Mouse (Mus musculus): ENCODE results near the gene Hdac10.

Hdac10 gene

GRCm38 (mm10) chr15:89128382-89129350 is at the start of gene Hdac10:
Gene Hdac10, minus strand, starts transcription at chr15:89128700.
- DNase-seq (ENCODE audit: low spot score) = peak; percentile 81

DNA sequence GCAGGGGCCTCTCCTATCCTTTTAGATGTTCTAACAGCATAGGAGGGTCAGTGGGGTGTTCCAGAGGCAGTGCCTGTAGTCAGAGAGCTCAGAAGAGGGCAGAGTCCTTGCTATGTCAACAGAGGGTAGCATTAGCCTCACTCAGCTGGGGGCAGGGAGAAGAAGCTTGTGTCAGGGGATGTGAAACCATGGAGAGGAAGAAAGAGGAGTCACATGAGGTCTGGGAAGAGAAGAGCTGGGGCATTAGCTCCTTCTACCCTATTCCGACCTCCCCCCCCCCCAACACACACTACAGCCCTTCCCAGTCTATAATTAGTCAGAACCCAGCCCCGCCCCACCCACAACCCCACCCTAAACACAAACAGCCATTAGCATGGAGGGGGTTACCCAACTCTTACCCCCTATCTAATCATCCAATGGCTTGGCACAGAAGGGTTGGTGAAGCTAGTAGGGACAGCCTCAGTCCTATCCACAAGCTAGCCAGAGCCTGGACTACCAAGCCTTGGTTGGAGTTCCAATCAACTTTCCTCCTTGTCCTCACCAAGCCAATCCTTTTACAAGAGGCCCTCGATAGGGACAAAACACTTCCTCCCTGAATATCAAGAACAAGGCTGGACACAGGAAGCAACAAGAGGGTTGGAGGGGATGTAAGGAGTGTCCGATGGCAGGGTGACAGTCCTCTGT is 49.2 kb upstream of the Hdac10 start:
- no peak for DNase-seq (ENCODE audit: low spot score)

GRCm38 (mm10) chr15:89177121-89177520 is 48.6 kb upstream of the Hdac10 start:
- DNase-seq (ENCODE audit: low spot score) = no peak

GRCm38 (mm10) chr15:89175411-89176155 is 47.1 kb upstream of the Hdac10 start:
- no peak for DNase-seq (ENCODE audit: low spot score)

GRCm38 (mm10) chr15:89174889-89175339 is 46.4 kb upstream of the Hdac10 start:
- no peak for DNase-seq (ENCODE audit: low spot score)

DNA sequence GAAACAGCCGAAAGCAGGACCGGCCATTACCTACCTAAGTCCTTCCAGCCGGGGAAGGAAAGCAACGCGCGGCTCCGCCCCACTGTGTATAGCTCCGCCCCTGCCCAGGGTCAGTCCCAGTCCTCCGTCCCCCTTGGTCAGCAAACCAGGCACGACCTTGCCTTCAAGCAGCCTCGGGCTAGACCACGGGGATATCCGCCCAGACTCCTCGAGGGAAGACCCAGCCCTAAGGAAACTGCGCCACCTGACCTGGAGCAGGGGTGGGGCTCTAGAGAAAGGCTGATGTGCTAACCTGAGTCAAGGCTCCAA is 45.4 kb upstream of the Hdac10 start:
- no peak for DNase-seq (ENCODE audit: low spot score)

GRCm38 (mm10) chr15:89173024-89173905 is 44.8 kb upstream of the Hdac10 start:
- no peak for DNase-seq (ENCODE audit: low spot score)

DNA sequence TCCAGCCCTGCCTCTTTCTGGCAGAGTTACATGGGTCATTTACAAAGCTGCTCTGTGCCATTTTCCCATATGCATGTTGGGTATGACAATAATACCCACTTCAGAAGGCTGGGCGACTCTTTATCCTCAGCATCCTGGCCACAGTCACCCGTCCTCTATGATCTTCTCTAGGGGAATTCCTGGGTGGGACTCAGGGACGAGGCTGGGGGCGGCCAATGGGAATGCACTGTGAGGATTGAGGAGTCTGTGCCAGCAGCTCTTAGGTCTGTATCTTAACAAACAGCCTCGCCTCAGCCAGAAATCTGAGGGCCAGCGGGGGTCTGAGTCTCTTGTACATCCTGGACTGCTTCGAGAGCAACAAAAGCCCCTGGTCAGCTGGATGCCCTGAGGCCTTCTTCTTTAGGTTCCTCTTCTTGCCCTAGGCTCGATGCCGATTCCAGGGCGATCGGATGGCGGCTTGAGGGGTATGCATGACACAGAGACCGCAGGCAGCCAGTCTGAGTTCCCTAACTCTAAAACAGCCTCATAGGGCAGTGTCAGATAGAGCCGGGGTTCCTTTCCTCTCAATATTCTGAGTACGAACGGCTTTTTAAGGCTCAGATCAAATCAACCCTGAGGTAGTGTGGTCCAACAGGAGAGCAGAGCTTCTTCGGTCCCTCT is 43.9 kb upstream of the Hdac10 start:
- no peak for DNase-seq (ENCODE audit: low spot score)

DNA sequence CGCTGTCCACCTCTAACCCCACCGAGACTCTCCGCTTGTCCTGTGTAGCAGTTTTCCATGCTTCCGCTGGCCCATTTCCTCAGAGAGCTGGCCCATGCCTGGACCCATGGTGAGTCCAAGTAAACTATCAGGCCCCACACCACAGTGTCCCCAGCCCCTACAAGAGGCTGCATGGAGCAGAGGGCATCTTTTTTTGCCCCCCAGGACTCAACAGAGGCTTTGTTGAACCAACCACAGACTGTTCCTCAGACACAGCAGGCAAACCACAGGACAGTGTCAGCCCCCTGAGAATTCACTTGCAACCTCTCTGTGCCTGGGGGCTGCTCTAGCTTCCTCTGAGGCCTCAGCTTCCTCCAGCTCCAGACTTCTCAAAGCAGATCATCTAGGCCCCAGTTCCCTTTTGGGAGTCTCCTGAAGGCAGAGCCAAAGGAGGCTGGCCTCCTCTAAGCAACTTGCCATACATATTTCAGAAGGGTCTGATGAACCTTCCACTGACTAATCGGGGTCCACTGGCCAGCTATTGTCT is 43.1 kb upstream of the Hdac10 start:
- DNase-seq (ENCODE audit: low spot score) = no peak

- no peak for DNase-seq (ENCODE audit: low spot score)
These were observed 41.6 kb upstream of the Hdac10 start for GRCm38 (mm10) chr15:89170102-89170501.

DNA sequence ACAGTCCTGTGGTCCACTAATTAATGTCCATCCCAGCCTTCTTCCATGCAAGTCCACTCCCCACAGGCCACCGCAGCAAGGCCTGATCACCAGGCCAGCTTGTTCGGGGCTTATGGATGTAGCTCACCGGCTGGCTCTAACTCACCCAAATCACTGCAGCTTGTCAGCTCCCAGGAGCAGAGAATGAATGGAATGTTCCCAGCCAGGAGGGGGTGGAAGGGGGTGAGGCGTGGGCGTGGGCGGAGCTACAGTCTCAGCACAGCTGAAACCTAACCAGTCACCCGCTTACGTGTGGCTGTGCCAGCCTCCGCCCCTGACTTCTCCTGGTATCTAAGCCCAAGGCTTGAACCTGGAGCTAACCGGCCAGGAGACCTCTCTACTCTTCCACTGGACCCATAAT is 40.9 kb upstream of the Hdac10 start:
- no peak for DNase-seq (ENCODE audit: low spot score)

DNA sequence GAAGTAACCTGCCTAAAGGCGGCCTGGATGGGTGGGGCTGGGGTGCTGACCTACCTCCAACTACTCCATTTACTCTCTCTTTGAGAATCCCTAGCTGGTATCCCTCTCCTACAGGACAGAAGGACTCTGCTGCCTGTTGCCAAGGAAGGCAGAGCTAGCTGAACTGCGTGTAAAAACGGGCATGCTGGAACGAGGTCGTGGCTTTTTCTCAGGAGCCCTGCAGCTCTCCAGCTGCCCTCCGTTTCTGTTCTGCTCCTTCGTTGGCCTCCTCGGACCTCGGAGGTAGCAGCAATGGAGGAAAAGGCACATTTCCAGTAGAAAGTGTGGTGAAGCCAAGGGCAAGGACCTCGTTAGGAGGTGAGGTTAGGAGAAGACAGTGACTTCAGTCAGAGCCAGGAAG is 40.4 kb upstream of the Hdac10 start:
- DNase-seq (ENCODE audit: low spot score) = no peak

DNA sequence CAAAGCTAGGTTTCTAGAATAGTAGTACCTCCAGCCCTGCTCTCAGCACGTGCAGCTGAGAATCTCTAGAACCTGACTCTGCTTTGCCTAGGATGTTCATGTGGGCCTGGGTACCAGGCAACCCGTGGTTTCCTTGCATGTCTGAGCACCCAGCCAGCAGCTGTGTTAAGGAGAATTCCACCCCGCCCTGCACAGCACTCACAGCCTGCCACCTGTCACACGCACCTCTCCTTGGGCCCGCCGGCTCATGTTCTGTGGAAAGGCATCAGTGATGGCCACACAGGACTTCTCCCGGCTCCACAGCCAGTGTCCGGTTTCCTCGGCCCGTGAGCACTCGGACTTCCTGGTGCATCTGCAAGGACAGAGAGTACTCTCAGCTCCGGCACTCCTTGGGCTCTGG is 37.0 kb upstream of the Hdac10 start:
- DNase-seq (ENCODE audit: low spot score) = no peak

DNA sequence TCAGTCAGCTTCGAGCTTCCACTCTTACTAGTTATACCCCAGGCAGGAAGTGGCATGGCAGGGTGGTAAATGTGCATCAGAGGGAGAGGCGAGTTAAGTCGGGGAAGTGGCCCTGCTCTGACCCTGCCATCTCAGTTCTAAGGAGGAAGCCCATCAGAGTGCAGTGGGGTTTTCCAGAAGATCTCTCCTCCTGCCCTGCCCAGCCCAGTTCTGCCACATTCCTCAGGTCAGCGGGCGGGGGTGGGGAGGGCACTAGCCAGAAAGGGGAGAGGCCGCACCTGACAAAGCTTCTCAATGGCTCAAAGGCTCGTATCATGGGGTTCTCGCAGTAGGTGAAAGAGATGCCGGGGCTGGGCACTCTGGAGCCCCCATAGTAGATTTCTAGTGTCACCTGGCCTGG is 32.9 kb upstream of the Hdac10 start:
- no peak for DNase-seq (ENCODE audit: low spot score)

DNA sequence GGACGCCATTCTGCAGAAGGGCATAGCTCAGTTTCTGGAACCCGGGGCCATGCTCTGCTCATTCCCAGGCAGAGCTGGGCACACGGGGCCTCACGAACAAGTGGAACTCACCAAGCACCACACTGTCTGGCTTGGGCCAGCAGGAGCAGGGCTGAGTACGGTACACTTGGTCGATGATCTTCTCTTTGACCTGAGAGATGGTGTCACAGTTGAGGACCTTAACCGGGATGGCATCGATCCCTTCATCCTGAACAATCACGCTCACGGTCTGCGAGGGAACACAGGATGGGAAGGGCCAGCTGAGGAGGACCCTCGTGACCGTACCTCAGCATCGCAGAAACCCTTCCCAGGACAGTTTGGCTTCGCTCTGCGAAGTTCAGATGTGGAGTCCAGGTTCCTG is 30.0 kb upstream of the Hdac10 start:
- DNase-seq (ENCODE audit: low spot score) = no peak

GRCm38 (mm10) chr15:89157954-89158353 is 29.5 kb upstream of the Hdac10 start:
- peak; percentile 65 for DNase-seq (ENCODE audit: low spot score)

DNA sequence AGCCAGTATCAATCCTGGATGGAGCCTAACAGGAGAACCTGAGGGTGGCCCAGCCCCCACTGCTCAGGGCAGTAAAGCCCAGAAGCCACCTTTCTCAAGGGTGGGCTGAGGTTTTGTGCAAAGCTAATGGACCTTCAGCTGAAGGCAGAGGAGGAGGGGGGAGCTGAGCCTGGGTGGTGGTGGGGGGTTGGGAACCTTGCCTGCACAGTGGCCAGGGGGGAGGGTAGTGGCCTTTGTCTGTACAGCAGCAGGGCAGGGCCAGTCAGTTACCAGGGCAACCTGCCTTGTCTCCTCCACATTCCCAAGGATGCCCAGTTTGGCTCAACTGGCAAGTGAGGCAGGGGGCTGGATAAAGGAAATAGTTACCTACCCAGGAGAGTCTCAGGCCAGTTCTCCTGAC is 23.8 kb upstream of the Hdac10 start:
- DNase-seq (ENCODE audit: low spot score) = no peak

- no peak for DNase-seq (ENCODE audit: low spot score)
These were observed 21.5 kb upstream of the Hdac10 start for GRCm38 (mm10) chr15:89150041-89150390.

GRCm38 (mm10) chr15:89149271-89150040 is 21.0 kb upstream of the Hdac10 start, which contains the start of gene Mapk11:
Gene Mapk11, minus strand, starts transcription at chr15:89149628.
- no peak for DNase-seq (ENCODE audit: low spot score)
